Mouse (Mus musculus) C2C12 (cell line): ENCODE results near the gene Wiz.

ENCODE experiments used
- CEBPB ChIP-seq: IDR thresholded peaks from one replicate; pipeline ENCODE4 v1.6.1; 2011; ENCODE audit warnings: low read depth, mild to moderate bottlenecking, control low read depth, moderate library complexity
- CTCF ChIP-seq: IDR thresholded peaks from one replicate; pipeline ENCODE4 v1.5.1; 2011; ENCODE audit not compliant: control insufficient read depth, insufficient read depth, insufficient read length
- MAX ChIP-seq: IDR thresholded peaks from one replicate; pipeline ENCODE4 v1.6.1; 2011; ENCODE audit warnings: mild to moderate bottlenecking, control low read depth
- MYOD1 ChIP-seq: IDR thresholded peaks from one replicate; pipeline ENCODE4 v1.6.1; 2011; ENCODE audit warnings: low read depth; ENCODE audit not compliant: control insufficient read depth, insufficient read length
- MYOG ChIP-seq: IDR thresholded peaks from one replicate; pipeline ENCODE4 v1.6.1; 2011; ENCODE audit not compliant: control insufficient read depth, insufficient read length; ENCODE audit errors: extremely low read depth
- USF1 ChIP-seq: IDR thresholded peaks from one replicate; pipeline ENCODE4 v1.6.1; 2011; ENCODE audit warnings: low read depth, mild to moderate bottlenecking, control low read depth, moderate library complexity

GRCm38 (mm10) chr17:32416771-32417170 lies 27.5 kb upstream of the Wiz start:
- TF ChIP-seq CTCF (no peak), USF1 (no peak), MAX (no peak), MYOD1 (no peak), MYOG (no peak), CEBPB (no peak)
